Mouse (Mus musculus): ENCODE data around the gene Chp1.

- TF ChIP-seq CTCF (IDR thresholded peaks at IDR 0.05; ENCODE audit: low read depth, low read length) = no peak
- no peak for TF ChIP-seq POLR2A (IDR thresholded peaks at IDR 0.05; ENCODE audit: borderline replicate concordance, low read depth, low read length)
Observed at GRCm38 (mm10) chr2:119602488-119602887, 55.0 kb downstream of the Chp1 start.

All from bone marrow macrophage, adult 2 months (primary cell).